Mouse (Mus musculus) granulocyte monocyte progenitor cell, adult 5-6 weeks (primary cell): ENCODE results near the gene Ptx4. TPM values are rescaled to one million over a fixed set of nuclear protein-coding genes. Genes with fewer than 3 reads are reported as not detected.

Experiments used
- total RNA-seq, 2 experiments: library from RNA; stranded (forward) in 1 of 2; stranded (reverse) in 1 of 2; fragments of 200-712, 200-1000 nt in 1 of 2; fragments of >200 nt in 1 of 2; fragmentation: Nextera tagmentation in 1 of 2; gene quantifications; 2 replicates each; pipeline ENCODE4 v1.2.3; 2014 to 2017

Gene Ptx4
- total RNA-seq, 2 experiments from 2014 or later = not detected

Other genes starting within 250 kb of the Ptx4 start
- 103 and 108 TPM in 2 replicates for gene Nubp2, start 234.4 kb upstream of the Ptx4 start, total RNA-seq (2014; fragmentation: Nextera tagmentation)
- gene Nubp2, start 234.4 kb upstream of the Ptx4 start, total RNA-seq (2017) = 42.8 and 48.2 TPM in 2 replicates
- 15.7 and 29.3 TPM in 2 replicates for gene Spsb3, start 234.1 kb upstream of the Ptx4 start, total RNA-seq (2014; fragmentation: Nextera tagmentation)
- gene Spsb3, start 234.1 kb upstream of the Ptx4 start, total RNA-seq (2017) = 10.4 and 15.8 TPM in 2 replicates
- 8.9 and 15.1 TPM in 2 replicates for gene Eme2, start 225.7 kb upstream of the Ptx4 start, total RNA-seq (2014; fragmentation: Nextera tagmentation)
- gene Eme2, start 225.7 kb upstream of the Ptx4 start, total RNA-seq (2017) = 12.5 and 14.9 TPM in 2 replicates
- gene Mrps34, start 225.6 kb upstream of the Ptx4 start, total RNA-seq (2014; fragmentation: Nextera tagmentation) = 62.0 and 75.0 TPM in 2 replicates
- gene Mrps34, start 225.6 kb upstream of the Ptx4 start, total RNA-seq (2017) = 36.7 and 41.9 TPM in 2 replicates
- 18.8 and 22.9 TPM in 2 replicates for gene Nme3, start 224.3 kb upstream of the Ptx4 start, total RNA-seq (2014; fragmentation: Nextera tagmentation)
- 21.2 and 27.1 TPM in 2 replicates for gene Nme3, start 224.3 kb upstream of the Ptx4 start, total RNA-seq (2017)
- gene Mapk8ip3, start 183.8 kb upstream of the Ptx4 start, total RNA-seq (2014; fragmentation: Nextera tagmentation) = 49.0 and 84.5 TPM in 2 replicates
- gene Mapk8ip3, start 183.8 kb upstream of the Ptx4 start, total RNA-seq (2017) = 18.2 and 21.0 TPM in 2 replicates
- gene Jpt2, start 160.1 kb upstream of the Ptx4 start, total RNA-seq (2014; fragmentation: Nextera tagmentation) = 109 and 130 TPM in 2 replicates
- 104 and 114 TPM in 2 replicates for gene Jpt2, start 160.1 kb upstream of the Ptx4 start, total RNA-seq (2017)
- 27.3 and 27.6 TPM in 2 replicates for gene Cramp1l, start 105.0 kb upstream of the Ptx4 start, total RNA-seq (2014; fragmentation: Nextera tagmentation)
- gene Cramp1l, start 105.0 kb upstream of the Ptx4 start, total RNA-seq (2017) = 7.8 and 8.2 TPM in 2 replicates
- gene Ift140, start 104.7 kb upstream of the Ptx4 start, total RNA-seq (2014; fragmentation: Nextera tagmentation) = 12.3 and 22.1 TPM in 2 replicates
- 15.6 and 28.8 TPM in 2 replicates for gene Ift140, start 104.7 kb upstream of the Ptx4 start, total RNA-seq (2017)
- gene Tmem204, start 37.2 kb upstream of the Ptx4 start, total RNA-seq (2014; fragmentation: Nextera tagmentation) = not detected in 2 replicates
- gene Tmem204, start 37.2 kb upstream of the Ptx4 start, total RNA-seq (2017) = not detected in 2 replicates
- gene Telo2, start 4.8 kb upstream of the Ptx4 start, total RNA-seq (2014; fragmentation: Nextera tagmentation) = 49.8 and 55.9 TPM in 2 replicates
- gene Telo2, start 4.8 kb upstream of the Ptx4 start, total RNA-seq (2017) = 21.8 and 37.3 TPM in 2 replicates
- 12.1 and 18.9 TPM in 2 replicates for gene Clcn7, start 12.6 kb downstream of the Ptx4 start, total RNA-seq (2014; fragmentation: Nextera tagmentation)
- gene Clcn7, start 12.6 kb downstream of the Ptx4 start, total RNA-seq (2017) = 11.3 and 12.6 TPM in 2 replicates
- gene Ccdc154, start 41.7 kb downstream of the Ptx4 start, total RNA-seq (2014; fragmentation: Nextera tagmentation) = 0.49 TPM in 1 of 2 replicates, not detected in the other
- 0.21 TPM in 1 of 2 replicates, not detected in the other for gene Ccdc154, start 41.7 kb downstream of the Ptx4 start, total RNA-seq (2017)
- gene Gm38655, start 54.7 kb downstream of the Ptx4 start, total RNA-seq (2014; fragmentation: Nextera tagmentation) = not detected in 2 replicates
- gene Gm38655, start 54.7 kb downstream of the Ptx4 start, total RNA-seq (2017) = not detected in 2 replicates
- 13.1 and 17.0 TPM in 2 replicates for gene BC003965, start 63.8 kb downstream of the Ptx4 start, total RNA-seq (2014; fragmentation: Nextera tagmentation)
- gene BC003965, start 63.8 kb downstream of the Ptx4 start, total RNA-seq (2017) = 10.0 and 10.2 TPM in 2 replicates
- 6.8 and 17.2 TPM in 2 replicates for gene Unkl, start 67.6 kb downstream of the Ptx4 start, total RNA-seq (2014; fragmentation: Nextera tagmentation)
- 5.6 and 9.9 TPM in 2 replicates for gene Unkl, start 67.6 kb downstream of the Ptx4 start, total RNA-seq (2017)
- 10.9 and 19.2 TPM in 2 replicates for gene Gnptg, start 119.4 kb downstream of the Ptx4 start, total RNA-seq (2014; fragmentation: Nextera tagmentation)
- gene Gnptg, start 119.4 kb downstream of the Ptx4 start, total RNA-seq (2017) = 23.7 and 27.8 TPM in 2 replicates
- gene Tsr3, start 119.4 kb downstream of the Ptx4 start, total RNA-seq (2014; fragmentation: Nextera tagmentation) = 10.9 and 17.1 TPM in 2 replicates
- gene Tsr3, start 119.4 kb downstream of the Ptx4 start, total RNA-seq (2017) = 23.6 and 27.8 TPM in 2 replicates
- 7.6 and 9.1 TPM in 2 replicates for gene Baiap3, start 135.6 kb downstream of the Ptx4 start, total RNA-seq (2014; fragmentation: Nextera tagmentation)
- gene Baiap3, start 135.6 kb downstream of the Ptx4 start, total RNA-seq (2017) = 3.8 and 11.9 TPM in 2 replicates
- 356 and 387 TPM in 2 replicates for gene Ube2i, start 153.9 kb downstream of the Ptx4 start, total RNA-seq (2014; fragmentation: Nextera tagmentation)
- gene Ube2i, start 153.9 kb downstream of the Ptx4 start, total RNA-seq (2017) = 268 and 276 TPM in 2 replicates
- gene Prss34, start 177.6 kb downstream of the Ptx4 start, total RNA-seq (2014; fragmentation: Nextera tagmentation) = 2.4 and 94.9 TPM in 2 replicates
- gene Prss34, start 177.6 kb downstream of the Ptx4 start, total RNA-seq (2017) = 21.6 and 23.7 TPM in 2 replicates
- not detected in 2 replicates for gene Prss28, start 187.9 kb downstream of the Ptx4 start, total RNA-seq (2014; fragmentation: Nextera tagmentation)
- gene Prss28, start 187.9 kb downstream of the Ptx4 start, total RNA-seq (2017) = not detected in 2 replicates
- not detected in 2 replicates for gene Prss29, start 197.9 kb downstream of the Ptx4 start, total RNA-seq (2014; fragmentation: Nextera tagmentation)
- not detected in 2 replicates for gene Prss29, start 197.9 kb downstream of the Ptx4 start, total RNA-seq (2017)
- gene Tpsab1, start 224.8 kb downstream of the Ptx4 start, total RNA-seq (2014; fragmentation: Nextera tagmentation) = not detected in 2 replicates
- not detected in 2 replicates for gene Tpsab1, start 224.8 kb downstream of the Ptx4 start, total RNA-seq (2017)
- not detected in 2 replicates for gene Tpsb2, start 245.5 kb downstream of the Ptx4 start, total RNA-seq (2014; fragmentation: Nextera tagmentation)
- not detected in 2 replicates for gene Tpsb2, start 245.5 kb downstream of the Ptx4 start, total RNA-seq (2017)
- not detected in 2 replicates for gene Tpsg1, start 248.5 kb downstream of the Ptx4 start, total RNA-seq (2014; fragmentation: Nextera tagmentation)
- gene Tpsg1, start 248.5 kb downstream of the Ptx4 start, total RNA-seq (2017) = not detected in 2 replicates